Mouse (Mus musculus) MEL (cell line): Measurements from ENCODE around the gene Otp. TPM values are rescaled to one million over a fixed set of nuclear protein-coding genes. Genes with fewer than 3 reads are reported as not detected.

Source experiments
- DNase-seq: peaks from one replicate; pipeline ENCODE4 v3.0.0; 2011; ENCODE audit warnings: low read depth, low spot score
- H3K27ac ChIP-seq: 2 replicates; pipeline ENCODE4 v1.5.1; 2012; ENCODE audit warnings: low read depth, mild to moderate bottlenecking, control low read depth, low read length, moderate library complexity; ENCODE audit not compliant: control insufficient read depth
- H3K27me3 ChIP-seq, 2 experiments: fragments of 150-350 bp in 1 of 2; sonication (generic) in 1 of 2; 2 replicates each; pipeline ENCODE4 v1.6.1; 2012; ENCODE audit warnings: low read length in 2 of 2, mild to moderate bottlenecking in 2 of 2, improper control_type of control experiment in 1 of 2, moderate library complexity in 1 of 2; ENCODE audit not compliant: insufficient read depth in 2 of 2, control insufficient read depth in 1 of 2
- H3K36me3 ChIP-seq, 2 experiments: 2 replicates each; pipeline ENCODE4 v1.6.1; 2012 to 2014; ENCODE audit warnings: low read length in 2 of 2, improper control_type of control experiment in 1 of 2, inconsistent platforms in 1 of 2, mild to moderate bottlenecking in 1 of 2; ENCODE audit not compliant: insufficient read depth in 2 of 2, control insufficient read depth in 1 of 2
- H3K4me1 ChIP-seq, 2 experiments: fragments of 150-350 bp in 1 of 2; sonication (generic) in 1 of 2; 2 replicates each; pipeline ENCODE4 v1.6.1; 2012; ENCODE audit warnings: low read length in 2 of 2, improper control_type of control experiment in 1 of 2, mild to moderate bottlenecking in 1 of 2; ENCODE audit not compliant: insufficient read depth in 2 of 2, control insufficient read depth in 1 of 2
- H3K4me3 ChIP-seq, 2 experiments: fragments of 150-350 bp in 1 of 2; sonication (generic) in 1 of 2; 2 replicates each; pipeline ENCODE4 v1.5.1; 2012; ENCODE audit warnings: low read depth in 2 of 2, low read length in 2 of 2, mild to moderate bottlenecking in 2 of 2, moderate library complexity in 2 of 2, control low read depth in 1 of 2, improper control_type of control experiment in 1 of 2; ENCODE audit not compliant: control insufficient read depth in 1 of 2, insufficient read depth in 1 of 2
- H3K79me2 ChIP-seq: 2 replicates; pipeline ENCODE4 v1.6.1; 2012; ENCODE audit warnings: mild to moderate bottlenecking, low read length, moderate library complexity; ENCODE audit not compliant: control insufficient read depth, poor library complexity, insufficient read depth
- H3K9ac ChIP-seq: 2 replicates; pipeline ENCODE4 v1.6.1; 2012; ENCODE audit warnings: low read depth, mild to moderate bottlenecking, control low read depth, low read length, moderate library complexity; ENCODE audit not compliant: control insufficient read depth, poor library complexity, severe bottlenecking
- H3K9me3 ChIP-seq: fragments of 150-350 bp; sonication (generic); replicated peaks from 2 replicates; pipeline ENCODE4 v1.6.1; 2012; ENCODE audit warnings: mild to moderate bottlenecking, low read length, improper control_type of control experiment, moderate library complexity; ENCODE audit not compliant: insufficient read depth
- CTCF ChIP-seq, 3 experiments: IDR thresholded peaks in 2 of 3; conservative IDR thresholded peaks in 1 of 3; 2 replicates each; pipeline ENCODE4 v1.5.1; 2011 to 2012; ENCODE audit warnings: low read length in 3 of 3, low read depth in 2 of 3, mild to moderate bottlenecking in 2 of 3, improper control_type of control experiment in 1 of 3, inconsistent platforms in 1 of 3, mixed read lengths in 1 of 3, moderate library complexity in 1 of 3; ENCODE audit not compliant: control insufficient read depth in 1 of 3, insufficient read depth in 1 of 3, poor library complexity in 1 of 3, severe bottlenecking in 1 of 3
- EP300 ChIP-seq, 2 experiments: IDR thresholded peaks; 2 replicates each; pipeline ENCODE4 v1.6.1; 2011; ENCODE audit warnings: improper control_type of control experiment in 2 of 2, low read length in 2 of 2, low read depth in 1 of 2, mild to moderate bottlenecking in 1 of 2
- GABPA ChIP-seq: IDR thresholded peaks from 2 replicates; pipeline ENCODE4 v1.6.1; 2012; ENCODE audit warnings: low read depth, mild to moderate bottlenecking, inconsistent platforms, low read length, improper control_type of control experiment, moderate library complexity
- HCFC1 ChIP-seq: IDR thresholded peaks from 2 replicates; pipeline ENCODE4 v1.6.1; 2012; ENCODE audit warnings: low read depth, mild to moderate bottlenecking, inconsistent platforms, low read length, improper control_type of control experiment, moderate library complexity
- JUND ChIP-seq: IDR thresholded peaks from 2 replicates; pipeline ENCODE4 v1.6.1; 2011; ENCODE audit warnings: low read depth, mild to moderate bottlenecking, improper control_type of control experiment, low read length
- KAT2A ChIP-seq: conservative IDR thresholded peaks from 2 replicates; pipeline ENCODE4 v1.6.1; 2012; ENCODE audit warnings: low read depth, low read length, improper control_type of control experiment, inconsistent platforms
- MAZ ChIP-seq: IDR thresholded peaks from 2 replicates; pipeline ENCODE4 v1.6.1; 2012; ENCODE audit warnings: low read depth, mild to moderate bottlenecking, inconsistent platforms, low read length, improper control_type of control experiment
- MEF2A ChIP-seq: IDR thresholded peaks from 2 replicates; pipeline ENCODE4 v1.6.1; 2014; ENCODE audit warnings: low read depth, mild to moderate bottlenecking, inconsistent platforms, low read length, improper control_type of control experiment; ENCODE audit not compliant: poor library complexity, insufficient replicate concordance, severe bottlenecking; ENCODE audit errors: extremely low read depth
- MXI1 ChIP-seq: IDR thresholded peaks from 2 replicates; pipeline ENCODE4 v1.6.1; 2011; ENCODE audit warnings: mild to moderate bottlenecking, low read depth, low read length, improper control_type of control experiment
- MYB ChIP-seq: IDR thresholded peaks from 2 replicates; pipeline ENCODE4 v1.6.1; 2011; ENCODE audit warnings: mild to moderate bottlenecking, low read depth, low read length, improper control_type of control experiment
- MYC ChIP-seq: IDR thresholded peaks from 2 replicates; pipeline ENCODE4 v1.6.1; 2011; ENCODE audit warnings: low read depth, mild to moderate bottlenecking, low read length, improper control_type of control experiment, moderate library complexity
- NELFE ChIP-seq: IDR thresholded peaks from 2 replicates; pipeline ENCODE4 v1.6.1; 2011; ENCODE audit warnings: low read depth, low read length, improper control_type of control experiment
- POLR2A ChIP-seq, 2 experiments: IDR thresholded peaks; 2 replicates each; pipeline ENCODE4 v1.6.1; 2011 to 2012; ENCODE audit warnings: low read length in 2 of 2, mild to moderate bottlenecking in 2 of 2, control low read depth in 1 of 2, improper control_type of control experiment in 1 of 2, low read depth in 1 of 2, moderate library complexity in 1 of 2; ENCODE audit not compliant: control insufficient read depth in 1 of 2, insufficient read depth in 1 of 2, poor library complexity in 1 of 2
- RAD21 ChIP-seq: IDR thresholded peaks from 2 replicates; pipeline ENCODE4 v1.6.1; 2011; ENCODE audit warnings: mild to moderate bottlenecking, low read depth, low read length, improper control_type of control experiment
- SMC3 ChIP-seq: IDR thresholded peaks from 2 replicates; pipeline ENCODE4 v1.6.1; 2011; ENCODE audit warnings: low read depth, low read length, improper control_type of control experiment
- TBP ChIP-seq: IDR thresholded peaks from 2 replicates; pipeline ENCODE4 v1.8.0; 2011; ENCODE audit warnings: low read depth, low read length, improper control_type of control experiment
- USF1 ChIP-seq: IDR thresholded peaks from 2 replicates; pipeline ENCODE4 v1.6.1; 2014; ENCODE audit warnings: low read depth, mild to moderate bottlenecking, inconsistent platforms, low read length, improper control_type of control experiment, moderate library complexity
- ZC3H11A ChIP-seq: IDR thresholded peaks from 2 replicates; pipeline ENCODE4 v1.6.1; 2012; ENCODE audit warnings: low read depth, mild to moderate bottlenecking, inconsistent platforms, low read length, improper control_type of control experiment
- ZMIZ1 ChIP-seq: IDR thresholded peaks from 2 replicates; pipeline ENCODE4 v1.6.1; 2012; ENCODE audit warnings: low read depth, mild to moderate bottlenecking, inconsistent platforms, low read length, improper control_type of control experiment, moderate library complexity
- polyA plus RNA-seq, 2 experiments: library from polyadenylated mRNA; stranded (reverse) in 1 of 2; unstranded in 1 of 2; fragments of >175 nt in 1 of 2; fragments of >200 nt in 1 of 2; gene quantifications; 2 replicates each; pipeline versions ENCODE4 v1.2.1 to v1.2.4; 2012; ENCODE audit warnings: low replicate concordance in 2 of 2, low read depth in 1 of 2; ENCODE audit not compliant: insufficient read length in 2 of 2, insufficient read depth in 1 of 2, missing spikeins in 1 of 2
- total RNA-seq: library from RNA; depleted of rRNA; stranded (reverse); fragments of 300-350 nt; gene quantifications from 2 replicates; pipeline ENCODE4 v1.2.3, GENCODE M21; 2012; rRNA removed

The Otp gene
- total RNA-seq (not detected in 2 replicates), polyA plus RNA-seq (not detected)

DNA sequence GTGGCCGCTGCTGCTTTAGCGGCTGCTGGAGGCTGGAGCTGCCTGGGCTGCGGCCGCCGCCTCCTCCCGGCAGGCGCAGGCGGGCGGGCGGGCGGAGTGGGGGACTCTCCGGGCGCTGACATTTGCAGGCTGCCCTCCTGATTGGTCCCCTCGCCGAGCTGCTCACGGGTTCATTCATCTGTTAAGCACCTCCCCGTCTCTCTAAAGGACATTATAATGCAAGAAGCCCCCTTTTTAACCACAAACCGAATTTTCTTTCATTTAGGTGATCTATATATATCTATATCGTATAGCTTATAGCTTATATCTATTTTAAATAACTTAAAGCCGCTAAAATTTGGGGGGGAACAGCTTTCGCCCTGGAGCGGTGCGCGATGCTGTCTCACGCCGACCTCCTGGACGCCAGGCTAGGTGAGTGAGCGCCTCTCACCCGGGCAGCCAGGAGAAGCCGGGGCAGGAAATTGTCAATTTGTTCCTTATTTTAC is at the start of gene Otp:
Gene Otp, plus strand, starts transcription at position 207 of the 485 bp plus-strand sequence.
- Histone ChIP-seq H3K9ac (no peak within 1 kb of the TSS), H3K79me2 (no peaks in the 10 kb centered on the region), H3K27me3 (no peaks in the 10 kb centered on the region), H3K36me3 (no peaks in the 10 kb centered on the region), H3K27ac (no peak within 1 kb of the TSS), H3K4me1 (no peaks in the 10 kb centered on the region), H3K9me3 (no peaks in the 10 kb centered on the region), H3K4me3 (no peak within 1 kb of the TSS)
- TF ChIP-seq MYB (no peak), CTCF (IDR thresholded peaks at IDR 0.05 in 2 of 3, conservative IDR thresholded peaks at IDR 0.05 in 1 of 3; ENCODE audit: control insufficient read depth in 1 of 3, insufficient read depth in 1 of 3, low read depth in 2 of 3, low read length in 3 of 3, poor library complexity in 1 of 3, severe bottlenecking in 1 of 3) (no peak), KAT2A (no peak), SMC3 (no peak), GABPA (no peak), ZC3H11A (no peak), JUND (no peak), MAZ (no peak)
- no peak for DNase-seq

DNA sequence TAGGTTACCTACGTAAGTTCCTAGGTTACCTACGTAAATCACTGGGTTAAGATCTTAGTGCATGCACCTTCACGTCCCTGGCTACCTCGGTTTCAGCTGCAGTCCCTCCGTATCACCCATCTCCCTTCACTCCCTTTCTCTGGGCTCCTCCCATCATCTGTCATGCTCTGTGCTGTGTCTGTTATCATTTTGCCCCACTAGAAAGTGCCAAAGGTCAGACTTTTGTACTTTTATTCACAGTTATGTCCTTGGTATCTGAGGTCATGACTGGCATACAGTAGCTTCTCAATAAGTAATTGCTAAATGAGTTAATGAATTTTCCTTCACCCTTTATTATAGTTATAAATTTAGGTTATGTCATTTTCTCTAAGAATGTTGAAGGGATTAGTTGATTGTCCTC is 49.0 kb upstream of the Otp start:
- Histone ChIP-seq H3K27ac (no peak overlapping the region), H3K36me3 (peaks cover 0 to 6% of the 10 kb centered on the region in 2 experiments; a peak in 2 of 4 replicates), H3K79me2 (peaks cover 8% of the 10 kb centered on the region; the same call in 1 of the 2 replicates), H3K9ac (no peak overlapping the region), H3K4me1 (peaks cover 0 to 3% of the 10 kb centered on the region in 2 experiments; a peak in 1 of 4 replicates)
- no peak for TF ChIP-seq RAD21
- no peak for TF ChIP-seq EP300 (IDR thresholded peaks at IDR 0.05; ENCODE audit: low read depth in 1 of 2, low read length in 2 of 2)
- no peak for TF ChIP-seq POLR2A (IDR thresholded peaks at IDR 0.05; ENCODE audit: control insufficient read depth in 1 of 2, insufficient read depth in 1 of 2, low read depth in 1 of 2, low read length in 2 of 2, poor library complexity in 1 of 2)
- no peak for TF ChIP-seq MEF2A
- TF ChIP-seq, all 39 proteins: peak for 0
- Histone ChIP-seq H3K4me3 (no peak overlapping the region), H3K27me3 (no peaks in the 10 kb centered on the region), H3K9me3 (no peaks in the 10 kb centered on the region)
- no peak for DNase-seq

DNA sequence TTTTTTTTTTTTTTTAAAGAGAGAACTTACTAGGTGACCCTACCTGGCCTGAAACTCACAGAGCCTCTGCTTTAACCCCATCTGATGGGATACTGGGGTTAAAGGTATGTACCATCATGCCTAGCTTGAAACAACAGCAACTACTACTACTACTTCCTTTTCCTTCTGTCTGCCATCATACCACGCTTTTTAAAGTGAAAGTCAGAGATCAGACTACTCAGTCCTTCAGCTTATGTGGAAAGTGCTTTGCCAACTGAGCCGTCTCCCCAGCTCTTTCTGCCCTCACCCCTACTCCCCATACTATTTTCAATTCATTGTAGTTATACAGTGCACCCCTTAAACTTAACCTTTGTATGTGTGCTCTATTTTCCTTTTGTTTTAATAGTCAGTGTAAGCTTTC is 48.4 kb upstream of the Otp start:
- Histone ChIP-seq H3K36me3 (peaks cover 0 to 6% of the 10 kb centered on the region in 2 experiments; a peak in 2 of 4 replicates), H3K79me2 (peaks cover 5% of the 10 kb centered on the region; the same call in 1 of the 2 replicates), H3K9ac (no peak overlapping the region), H3K4me1 (peaks cover 0 to 3% of the 10 kb centered on the region in 2 experiments; a peak in 1 of 4 replicates), H3K9me3 (no peaks in the 10 kb centered on the region), H3K27ac (no peak overlapping the region), H3K27me3 (no peaks in the 10 kb centered on the region), H3K4me3 (no peak overlapping the region)
- TF ChIP-seq MXI1: no peak
- TF ChIP-seq JUND: no peak
- TF ChIP-seq MYC: no peak
- no peak for TF ChIP-seq POLR2A (IDR thresholded peaks at IDR 0.05; ENCODE audit: control insufficient read depth in 1 of 2, insufficient read depth in 1 of 2, low read depth in 1 of 2, low read length in 2 of 2, poor library complexity in 1 of 2)
- TF ChIP-seq ZC3H11A: no peak
- no peak for TF ChIP-seq ZMIZ1
- no peak for TF ChIP-seq TBP
- no peak for TF ChIP-seq USF1
- TF ChIP-seq HCFC1: no peak
- TF ChIP-seq NELFE: no peak
- no peak for TF ChIP-seq MEF2A
- TF ChIP-seq CTCF (IDR thresholded peaks at IDR 0.05 in 2 of 3, conservative IDR thresholded peaks at IDR 0.05 in 1 of 3; ENCODE audit: control insufficient read depth in 1 of 3, insufficient read depth in 1 of 3, low read depth in 2 of 3, low read length in 3 of 3, poor library complexity in 1 of 3, severe bottlenecking in 1 of 3): no peak
- no peak for DNase-seq
